ENCODE assay signal across 8 mouse cellular contexts in genomic region chr5:52112953-52113841, GRCm38 (mm10).
DNase-seq lines count a peak whose midpoint lies in the region; ATAC-seq and TF ChIP-seq lines count a peak whose summit lies in the region.

No protein-coding gene starts in this region.

- H3K27ac ChIP-seq in kidney, embryonic 16.5 days (ENCODE audit: low read length): no peak overlapping the region
- no peak overlapping the region for H3K27ac ChIP-seq in liver, embryonic 15.5 days (replicated peaks)
- peak overlapping the region; percentile 59 for H3K27ac ChIP-seq in olfactory bulb, adult 2 months (ENCODE audit: insufficient read depth, low read depth, low read length)

- peaks cover 33% of the 10 kb centered on the region for H3K4me1 ChIP-seq in kidney, embryonic 16.5 days (ENCODE audit: insufficient read depth, low read length)
- peaks cover 26% of the 10 kb centered on the region for H3K4me1 ChIP-seq in liver, embryonic 15.5 days (replicated peaks)
- peaks cover 8% of the 10 kb centered on the region for H3K4me1 ChIP-seq in olfactory bulb, adult 2 months (ENCODE audit: control insufficient read depth, insufficient read depth, low read length)

- no peaks in the 10 kb centered on the region for H3K9me3 ChIP-seq in kidney, embryonic 16.5 days (ENCODE audit: low read length)
- H3K9me3 ChIP-seq in liver, embryonic 15.5 days (replicated peaks): no peaks in the 10 kb centered on the region

- peak overlapping the region; percentile 100 for H3K4me2 ChIP-seq in kidney, embryonic 16.5 days (replicated peaks; ENCODE audit: low read depth, low read length)
- H3K4me2 ChIP-seq in liver, embryonic 15.5 days: peak overlapping the region; percentile 76

- peak; percentile 16; the same call in 1 of the 2 replicates for ATAC-seq in kidney, embryonic 16.5 days (ENCODE audit: low FRiP score, low TSS enrichment)
- ATAC-seq in liver, embryonic 15.5 days (ENCODE audit: insufficient read depth): no peak

- peak overlapping the region; percentile 79 for H3K4me3 ChIP-seq in kidney, embryonic 16.5 days (ENCODE audit: low read length)
- peak overlapping the region; percentile 58 for H3K4me3 ChIP-seq in liver, embryonic 15.5 days (replicated peaks)
- H3K4me3 ChIP-seq in olfactory bulb, adult 2 months (ENCODE audit: insufficient read depth, low read depth, low read length): peak overlapping the region; percentile 87

- no peak for TF ChIP-seq POLR2A in olfactory bulb, adult 2 months (IDR thresholded peaks at IDR 0.05; ENCODE audit: insufficient read depth, low read depth, low read length)

- H3K27me3 ChIP-seq in kidney, embryonic 16.5 days (ENCODE audit: insufficient read depth, low read length): peaks cover 54% of the 10 kb centered on the region
- H3K27me3 ChIP-seq in liver, embryonic 15.5 days: peaks cover 89% of the 10 kb centered on the region

- H3K9ac ChIP-seq in kidney, embryonic 16.5 days (replicated peaks; ENCODE audit: low read length): peak overlapping the region; percentile 69
- no peak overlapping the region for H3K9ac ChIP-seq in liver, embryonic 15.5 days

- TF ChIP-seq CTCF in olfactory bulb, adult 2 months (IDR thresholded peaks at IDR 0.05; ENCODE audit: insufficient read depth, low read depth, low read length): no peak

- DNase-seq in ovary, postnatal 36 days (ENCODE audit: low spot score): peak; percentile 12
- no peak for DNase-seq in ovary, adult 18-20 months (ENCODE audit: low spot score)
- peak; percentile 51 for DNase-seq in cerebellum, adult 9-10 months
- DNase-seq in frontal cortex, postnatal 36 days (ENCODE audit: low spot score in 2 of 2): peak; percentile 35 to 41
- no peak for DNase-seq in thymus, postnatal 14 days

- WGBS in kidney, embryonic 16.5 days: under 1% methylated on average over 71 of the region's 73 CpGs
- WGBS in liver, embryonic 15.5 days (ENCODE audit: insufficient replicate concordance): under 1% methylated on average over 73 of the region's 73 CpGs
- under 1% methylated on average over 73 of the region's 73 CpGs for WGBS in olfactory bulb, adult 2 months

- H3K36me3 ChIP-seq in kidney, embryonic 16.5 days (ENCODE audit: insufficient read depth, low read length): no peaks in the 10 kb centered on the region
- H3K36me3 ChIP-seq in liver, embryonic 15.5 days (replicated peaks): no peaks in the 10 kb centered on the region

Comparison
In these comparisons a context has a peak if more than half of its experiments do, and no peak if none do; other contexts are left out.
1. DNase-seq: peak in ovary, postnatal 36 days (single experiment), cerebellum, adult 9-10 months (single experiment) and frontal cortex, postnatal 36 days (2 of 2); none in ovary, adult 18-20 months (single experiment) and thymus, postnatal 14 days (single experiment).
2. Peak in every context shown above with its lines, with median percentiles within 50 percentile points of each other: H3K4me3 ChIP-seq.